Mouse (Mus musculus): ENCODE data around the gene Crim1.

GRCm38 (mm10) chr17:78198820-78199219 lies 1.2 kb upstream of the Crim1 start:
- no peak for TF ChIP-seq CTCF (IDR thresholded peaks at IDR 0.05; ENCODE audit: borderline replicate concordance, control insufficient read depth, extremely low read depth, insufficient read depth, low read length, poor library complexity)
- TF ChIP-seq POLR2A (IDR thresholded peaks at IDR 0.05; ENCODE audit: control insufficient read depth, extremely low read depth, insufficient read depth, low read length, poor library complexity): no peak
